Mouse (Mus musculus) intestine, postnatal 0 days (tissue): ENCODE data around the gene Ttll13. TPM values are rescaled to one million over a fixed set of nuclear protein-coding genes. Genes with fewer than 3 reads are reported as not detected.

ENCODE experiments used
- ATAC-seq: fragments of 200-750 bp; cut with Nextera tagmentation; 2 replicates; pipeline ENCODE4 v1.8.0; 2017; ENCODE audit warnings: mild to moderate bottlenecking, moderate TSS enrichment, moderate library complexity
- H3K27ac ChIP-seq: fragments of 300-500 bp; sonication (generic); 2 replicates; pipeline ENCODE4 v1.5.1; 2014; ENCODE audit warnings: mild to moderate bottlenecking, low read depth, low read length, moderate library complexity
- H3K27me3 ChIP-seq: fragments of 300-500 bp; sonication (generic); replicated peaks from 2 replicates; pipeline ENCODE4 v1.6.1; 2014; ENCODE audit warnings: low read length, mixed read lengths; ENCODE audit not compliant: control insufficient read depth, insufficient read depth
- H3K36me3 ChIP-seq: fragments of 300-500 bp; sonication (generic); 2 replicates; pipeline ENCODE4 v1.6.1; 2014; ENCODE audit warnings: mild to moderate bottlenecking, moderate library complexity; ENCODE audit not compliant: control insufficient read depth, insufficient read depth
- H3K4me1 ChIP-seq: fragments of 300-500 bp; sonication (generic); replicated peaks from 2 replicates; pipeline ENCODE4 v1.6.1; 2014; ENCODE audit warnings: antibody characterized with exemption, low read length, mixed read lengths; ENCODE audit not compliant: control insufficient read depth, insufficient read depth
- H3K4me2 ChIP-seq: fragments of 300-500 bp; sonication (generic); replicated peaks from 2 replicates; pipeline ENCODE4 v1.6.1; 2014; ENCODE audit warnings: low read depth, mild to moderate bottlenecking, moderate library complexity
- H3K4me3 ChIP-seq: fragments of 300-500 bp; sonication (generic); 2 replicates; pipeline ENCODE4 v1.5.1; 2014; ENCODE audit warnings: low read depth, low read length
- H3K9ac ChIP-seq: fragments of 300-500 bp; sonication (generic); 2 replicates; pipeline ENCODE4 v1.6.1; 2014; ENCODE audit warnings: mild to moderate bottlenecking, low read depth, low read length
- H3K9me3 ChIP-seq: fragments of 300-500 bp; sonication (generic); 2 replicates; pipeline ENCODE4 v1.6.1; 2016; ENCODE audit warnings: mixed run types; ENCODE audit not compliant: control insufficient read depth
- CTCF ChIP-seq: sonication (generic); IDR thresholded peaks from 2 replicates; pipeline ENCODE4 v1.5.1; 2016; ENCODE audit warnings: low read depth, mild to moderate bottlenecking, control low read depth, antibody characterized with exemption, moderate library complexity
- WGBS: fragments of 180-500 bp; shearing (Covaris S2); extraction: QIAGEN DNeasy Blood & Tissue Kit; methylation state at CpG from one replicate; pipeline ENCODE4 v1.1.7; 2014; 5-methylcytosine and 5-hydroxymethylcytosine counted together
- polyA plus RNA-seq: library from polyadenylated mRNA; unstranded; fragments of >200 nt; fragmentation: Nextera tagmentation; extraction: Ambion mirVana; gene quantifications from 2 replicates; pipeline ENCODE4 v1.2.1, GENCODE M21; 2015

Ttll13 gene
- 0.77 and 1.3 TPM in 2 replicates for polyA plus RNA-seq

GRCm38 (mm10) chr7:80246148-80246721 lies at the start of gene Ttll13:
Gene Ttll13, plus strand, starts transcription at chr7:80246376.
- Histone ChIP-seq H3K9ac (peak within 1 kb of the TSS; percentile 46), H3K4me2 (peak within 1 kb of the TSS; percentile 60), H3K9me3 (no peaks in the 10 kb centered on the region), H3K36me3 (no peaks in the 10 kb centered on the region), H3K4me1 (no peaks in the 10 kb centered on the region), H3K4me3 (peak within 1 kb of the TSS; percentile 51), H3K27ac (peak within 1 kb of the TSS; percentile 10; the same call in 1 of the 2 replicates), H3K27me3 (no peaks in the 10 kb centered on the region)
- peak; percentile 96 for ATAC-seq
- peak; percentile 74 for TF ChIP-seq CTCF
- 0% methylated on average over 48 of the region's 48 CpGs for WGBS

GRCm38 (mm10) chr7:80197371-80197770 lies 48.8 kb upstream of the Ttll13 start:
- Histone ChIP-seq H3K9me3 (no peaks in the 10 kb centered on the region), H3K36me3 (peaks cover 2% of the 10 kb centered on the region; the same call in 1 of the 2 replicates), H3K9ac (no peak overlapping the region), H3K4me2 (peak overlapping the region; percentile 74), H3K27me3 (no peaks in the 10 kb centered on the region), H3K27ac (peak overlapping the region; percentile 94), H3K4me1 (peaks cover 10% of the 10 kb centered on the region; the same call in 1 of the 2 replicates), H3K4me3 (peak overlapping the region; percentile 79; the same call in 1 of the 2 replicates)
- TF ChIP-seq CTCF = no peak; the same call in 1 of the 2 replicates
- WGBS = 21% methylated on average over 4 of the region's 4 CpGs
- no peak for ATAC-seq

- under 1% methylated on average over 67 of the region's 74 CpGs for WGBS
- TF ChIP-seq CTCF = peak; percentile 9; the same call in 1 of the 2 replicates
- peak overlapping the region; percentile 94 for H3K27ac ChIP-seq
- peak overlapping the region; percentile 81 for H3K9ac ChIP-seq
- ATAC-seq = peak; percentile 81
- peak overlapping the region; percentile 79 for H3K4me3 ChIP-seq
- no peaks in the 10 kb centered on the region for H3K9me3 ChIP-seq
- H3K4me2 ChIP-seq = peak overlapping the region; percentile 74
- peaks cover 10% of the 10 kb centered on the region; the same call in 1 of the 2 replicates for H3K36me3 ChIP-seq
- H3K27me3 ChIP-seq = no peaks in the 10 kb centered on the region
- H3K4me1 ChIP-seq = peaks cover 10% of the 10 kb centered on the region; the same call in 1 of the 2 replicates
Observed at GRCm38 (mm10) chr7:80197941-80198778, 48.0 kb upstream of the Ttll13 start.

GRCm38 (mm10) chr7:80198863-80199262 lies 47.3 kb upstream of the Ttll13 start:
- Histone ChIP-seq H3K27ac (peak overlapping the region; percentile 94), H3K27me3 (no peaks in the 10 kb centered on the region), H3K4me3 (peak overlapping the region; percentile 79), H3K9ac (peak overlapping the region; percentile 81), H3K36me3 (peaks cover 17% of the 10 kb centered on the region; the same call in 1 of the 2 replicates), H3K4me1 (peaks cover 10% of the 10 kb centered on the region; the same call in 1 of the 2 replicates), H3K9me3 (no peaks in the 10 kb centered on the region), H3K4me2 (peak overlapping the region; percentile 74)
- TF ChIP-seq CTCF = no peak
- 0 out of 2 replicates have a peak, but pooled peaks have one; percentile 13 for ATAC-seq
- under 1% methylated on average over 11 of the region's 11 CpGs for WGBS

GRCm38 (mm10) chr7:80199286-80199685 lies 46.9 kb upstream of the Ttll13 start:
- H3K27me3 ChIP-seq = no peaks in the 10 kb centered on the region
- no peak for TF ChIP-seq CTCF
- H3K4me1 ChIP-seq = peaks cover 12% of the 10 kb centered on the region; the same call in 1 of the 2 replicates
- no peaks in the 10 kb centered on the region for H3K9me3 ChIP-seq
- 25% methylated on average over 6 of the region's 6 CpGs for WGBS
- ATAC-seq = no peak
- H3K4me3 ChIP-seq = peak overlapping the region; percentile 79
- peak overlapping the region; percentile 74 for H3K4me2 ChIP-seq
- H3K36me3 ChIP-seq = peaks cover 17% of the 10 kb centered on the region; the same call in 1 of the 2 replicates
- H3K27ac ChIP-seq = peak overlapping the region; percentile 94; the same call in 1 of the 2 replicates
- peak overlapping the region; percentile 81 for H3K9ac ChIP-seq
